ENCODE assay signal across 21 mouse cellular contexts in the genomic region with DNA sequence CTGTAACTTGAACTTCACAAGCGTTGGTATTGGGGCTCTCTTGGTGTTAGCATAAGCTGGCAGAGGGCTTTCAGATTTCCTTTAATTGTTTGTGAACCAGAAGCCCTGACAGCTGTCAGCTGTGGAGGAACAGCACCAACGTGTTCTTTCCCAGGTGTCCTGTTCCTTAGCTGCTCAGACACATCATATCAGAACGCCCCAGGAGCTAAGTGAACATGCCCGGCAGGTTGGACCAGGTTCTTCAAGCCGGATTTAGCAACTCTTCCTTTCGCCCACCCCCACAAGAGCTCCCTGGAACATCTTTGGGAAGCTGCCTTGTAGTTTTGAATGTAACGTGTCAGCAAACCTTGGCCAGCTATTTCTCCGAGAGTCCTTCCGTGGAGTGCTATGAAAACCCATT. TPM values are rescaled to one million over a fixed set of nuclear protein-coding genes. Genes with fewer than 3 reads are reported as not detected.
DNase-seq lines count a peak whose midpoint lies in the region; ATAC-seq lines count a peak whose summit lies in the region.
"Had no signal": no experiment of that assay in that cellular context is flagged by ENCODE, and none has a peak within 500 bp of the region (broad histone marks: within the 10 kb centered on the region; RNA-seq: fewer than 3 reads in every experiment).

No protein-coding gene starts in this region.

- H3K4me2 ChIP-seq in lung, embryonic 16.5 days (ENCODE audit: low read depth, low read length), result no peak overlapping the region
- H3K4me2 ChIP-seq: heart, embryonic 15.5 days; limb, embryonic 13.5 days; midbrain, embryonic 15.5 days; neural tube, embryonic 15.5 days had no signal

- no peaks in the 10 kb centered on the region for H3K9me3 ChIP-seq in lung, embryonic 16.5 days (ENCODE audit: control insufficient read depth, low read length)
- H3K9me3 ChIP-seq: heart, embryonic 15.5 days; limb, embryonic 13.5 days; midbrain, embryonic 15.5 days; neural tube, embryonic 15.5 days had no signal

- WGBS in lung, embryonic 16.5 days, result 51% methylated on average over 9 of the region's 9 CpGs

- H3K27ac ChIP-seq in brown adipose tissue, adult 24 weeks (replicated peaks; ENCODE audit: low read depth, low read length), result peak overlapping the region; percentile 41; the same call in 1 of the 2 replicates
- H3K27ac ChIP-seq in lung, embryonic 16.5 days (ENCODE audit: low read length), result peak overlapping the region; percentile 45
- H3K27ac ChIP-seq: heart, embryonic 15.5 days; hindbrain, postnatal 0 days; limb, embryonic 13.5 days; midbrain, embryonic 15.5 days; neural tube, embryonic 15.5 days had no signal

- peak; percentile 20 for DNase-seq in brain, adult 2 months (ENCODE audit: low read depth, low spot score)
- DNase-seq in fat pad, adult 2 months (ENCODE audit: extremely low read depth, low read depth, low spot score), result peak; percentile 84
- no peak for DNase-seq in layer of hippocampus, adult 9-10 months (ENCODE audit: low spot score)
- DNase-seq in gastrocnemius, adult 8-10 months (ENCODE audit: low spot score in 2 of 2), result no peak
- DNase-seq in thymus, postnatal 36 days, result no peak
- no peak for DNase-seq in ovary, postnatal 36 days (ENCODE audit: low spot score)
- DNase-seq: adrenal gland, adult 8-10 months; cerebellum, adult 9-11 months; gastrocnemius, postnatal 10 days; retina, postnatal 1 day; right cerebral cortex, postnatal 4 days had no signal

- H3K27me3 ChIP-seq in lung, embryonic 16.5 days (ENCODE audit: control insufficient read depth, insufficient read depth, low read depth, low read length), result no peaks in the 10 kb centered on the region
- H3K27me3 ChIP-seq: heart, embryonic 15.5 days; limb, embryonic 13.5 days; midbrain, embryonic 15.5 days; neural tube, embryonic 15.5 days had no signal

- H3K4me3 ChIP-seq in brown adipose tissue, adult 24 weeks (ENCODE audit: insufficient read depth, low read depth, low read length), result no peak overlapping the region
- no peak overlapping the region for H3K4me3 ChIP-seq in lung, embryonic 16.5 days (ENCODE audit: low read length)
- H3K4me3 ChIP-seq: erythroblast, embryonic 14.5 days; heart, embryonic 15.5 days; limb, embryonic 13.5 days; midbrain, embryonic 15.5 days; neural tube, embryonic 15.5 days had no signal

- H3K9ac ChIP-seq in lung, embryonic 16.5 days (ENCODE audit: low read length), result no peak overlapping the region
- H3K9ac ChIP-seq: heart, embryonic 15.5 days; limb, embryonic 13.5 days; midbrain, embryonic 15.5 days; neural tube, embryonic 15.5 days had no signal

- H3K36me3 ChIP-seq in lung, embryonic 16.5 days (ENCODE audit: control insufficient read depth, insufficient read depth, low read length), result peaks cover 3% of the 10 kb centered on the region; the same call in 1 of the 2 replicates
- H3K36me3 ChIP-seq: midbrain, embryonic 15.5 days had no signal

- H3K4me1 ChIP-seq in brown adipose tissue, adult 24 weeks (ENCODE audit: control insufficient read depth, insufficient read depth, insufficient read length, low read length), result peaks cover 19% of the 10 kb centered on the region
- peaks cover 14% of the 10 kb centered on the region for H3K4me1 ChIP-seq in lung, embryonic 16.5 days (replicated peaks; ENCODE audit: control insufficient read depth, insufficient read depth, low read length)

- ATAC-seq in lung, embryonic 16.5 days (ENCODE audit: low read depth), result peak; percentile 62; the same call in 1 of the 2 replicates
- ATAC-seq: forebrain, embryonic 16.5 days; hindbrain, postnatal 0 days; intestine, postnatal 0 days; midbrain, embryonic 15.5 days had no signal

RNA-seq across cellular contexts. Expression of a gene that starts 10.4 kb away (rescaled TPM):
- 5.2 and 9.1 TPM in 2 replicates for polyA plus RNA-seq in brown adipose tissue, adult 24 weeks (2012; ENCODE audit: insufficient read depth, insufficient read length, missing spikeins)
- 23.3 and 24.2 TPM in 2 replicates for polyA plus RNA-seq in lung, embryonic 16.5 days (2015; fragmentation: Nextera tagmentation; extraction: Ambion mirVana)
- total RNA-seq in gastrocnemius, adult 8-10 months (2022), result 1 to 10 TPM; 1.3 to 5.3 (median 2.6) TPM
- polyA plus RNA-seq: erythroblast, embryonic 14.5 days had no signal

Comparison
In these comparisons a context has a peak if more than half of its experiments do, and no peak if none do; other contexts are left out.
1. DNase-seq: peak in brain, adult 2 months (single experiment) and fat pad, adult 2 months (single experiment); none in layer of hippocampus, adult 9-10 months (single experiment), gastrocnemius, adult 8-10 months (0 of 2), thymus, postnatal 36 days (0 of 2) and ovary, postnatal 36 days (single experiment).